Mouse (Mus musculus) T-cell, adult 2 months (primary cell): ENCODE measurements around the gene Prdm10.

Experiments
- DNase-seq: peaks from one replicate; pipeline ENCODE4 v3.0.0; 2022; ENCODE audit warnings: low spot score

The Prdm10 gene

GRCm38 (mm10) chr9:31280366-31281010, at the start of gene Prdm10:
Prdm10 (plus strand) TSS chr9:31280538.
- peak; percentile 89 for DNase-seq

GRCm38 (mm10) chr9:31235030-31235429, 45.3 kb upstream of the Prdm10 start:
- no peak for DNase-seq

- no peak for DNase-seq
Observed at GRCm38 (mm10) chr9:31235489-31235888, 44.8 kb upstream of the Prdm10 start.

- no peak for DNase-seq
Observed at GRCm38 (mm10) chr9:31236079-31236478, 44.3 kb upstream of the Prdm10 start.

GRCm38 (mm10) chr9:31238526-31238925, 41.8 kb upstream of the Prdm10 start:
- DNase-seq: no peak

- DNase-seq: no peak
Observed at GRCm38 (mm10) chr9:31239551-31239950, 40.8 kb upstream of the Prdm10 start.

GRCm38 (mm10) chr9:31240522-31241207, 39.7 kb upstream of the Prdm10 start:
- DNase-seq: no peak

GRCm38 (mm10) chr9:31241208-31241699, 39.1 kb upstream of the Prdm10 start:
- DNase-seq: no peak

- peak; percentile 7 for DNase-seq
Observed at GRCm38 (mm10) chr9:31243306-31243938, 36.9 kb upstream of the Prdm10 start.

- DNase-seq: no peak
Observed at GRCm38 (mm10) chr9:31243939-31244333, 36.4 kb upstream of the Prdm10 start.

- no peak for DNase-seq
Observed at GRCm38 (mm10) chr9:31245006-31245405, 35.3 kb upstream of the Prdm10 start.

GRCm38 (mm10) chr9:31246421-31246820, 33.9 kb upstream of the Prdm10 start:
- DNase-seq: no peak

GRCm38 (mm10) chr9:31247447-31248220, 32.7 kb upstream of the Prdm10 start:
- DNase-seq: no peak

- DNase-seq: peak; percentile 11
Observed at GRCm38 (mm10) chr9:31252182-31252799, 28.0 kb upstream of the Prdm10 start.

- no peak for DNase-seq
Observed at GRCm38 (mm10) chr9:31253311-31253734, 27.0 kb upstream of the Prdm10 start.

GRCm38 (mm10) chr9:31253866-31254696, 26.3 kb upstream of the Prdm10 start:
- no peak for DNase-seq

GRCm38 (mm10) chr9:31254697-31255004, 25.7 kb upstream of the Prdm10 start:
- peak; percentile 70 for DNase-seq

GRCm38 (mm10) chr9:31255953-31256352, 24.4 kb upstream of the Prdm10 start:
- DNase-seq: no peak

- DNase-seq: no peak
Observed at GRCm38 (mm10) chr9:31258237-31258636, 22.1 kb upstream of the Prdm10 start.

GRCm38 (mm10) chr9:31260219-31260618, 20.1 kb upstream of the Prdm10 start:
- no peak for DNase-seq
